Mouse (Mus musculus) skeletal muscle tissue, adult 2 months (tissue): ENCODE measurements around the gene Tbl1xr1.
A peak's percentile ranks its signal among the peaks of the same experiment; 100 is the strongest.

Experiments
- DNase-seq: peaks from one replicate; pipeline ENCODE4 v3.0.0-alpha.2; 2012; ENCODE audit warnings: low read depth, low spot score

Gene Tbl1xr1

GRCm38 (mm10) chr3:22090431-22091265, 14.2 kb downstream of the Tbl1xr1 start:
- peak; percentile 74 for DNase-seq

- no peak for DNase-seq
Observed at GRCm38 (mm10) chr3:22091266-22091550, 14.8 kb downstream of the Tbl1xr1 start.

- DNase-seq: no peak
Observed at GRCm38 (mm10) chr3:22091681-22092080, 15.2 kb downstream of the Tbl1xr1 start.

- no peak for DNase-seq
Observed at GRCm38 (mm10) chr3:22092784-22093183, 16.3 kb downstream of the Tbl1xr1 start.

GRCm38 (mm10) chr3:22103986-22104515, 27.6 kb downstream of the Tbl1xr1 start:
- no peak for DNase-seq

GRCm38 (mm10) chr3:22105471-22105870, 29.0 kb downstream of the Tbl1xr1 start:
- DNase-seq: no peak

GRCm38 (mm10) chr3:22108013-22108412, 31.6 kb downstream of the Tbl1xr1 start:
- no peak for DNase-seq

- DNase-seq: no peak
Observed at GRCm38 (mm10) chr3:22109651-22110050, 33.2 kb downstream of the Tbl1xr1 start.

- DNase-seq: no peak
Observed at GRCm38 (mm10) chr3:22113773-22114172, 37.3 kb downstream of the Tbl1xr1 start.

- DNase-seq: peak; percentile 77
Observed at GRCm38 (mm10) chr3:22115221-22115620, 38.8 kb downstream of the Tbl1xr1 start.

GRCm38 (mm10) chr3:22115678-22116077, 39.2 kb downstream of the Tbl1xr1 start:
- DNase-seq: no peak

- DNase-seq: no peak
Observed at GRCm38 (mm10) chr3:22116188-22116587, 39.7 kb downstream of the Tbl1xr1 start.

- no peak for DNase-seq
Observed at GRCm38 (mm10) chr3:22121741-22122140, 45.3 kb downstream of the Tbl1xr1 start.

- no peak for DNase-seq
Observed at GRCm38 (mm10) chr3:22123145-22123544, 46.7 kb downstream of the Tbl1xr1 start.

- DNase-seq: no peak
Observed at GRCm38 (mm10) chr3:22126251-22126826, 49.9 kb downstream of the Tbl1xr1 start.

- no peak for DNase-seq
Observed at GRCm38 (mm10) chr3:22131277-22131676, 54.8 kb downstream of the Tbl1xr1 start.

GRCm38 (mm10) chr3:22133626-22134025, 57.2 kb downstream of the Tbl1xr1 start:
- no peak for DNase-seq

- no peak for DNase-seq
Observed at GRCm38 (mm10) chr3:22137793-22138579, 61.5 kb downstream of the Tbl1xr1 start.

GRCm38 (mm10) chr3:22138580-22139099, 62.2 kb downstream of the Tbl1xr1 start:
- no peak for DNase-seq

- no peak for DNase-seq
Observed at GRCm38 (mm10) chr3:22140111-22140658, 63.7 kb downstream of the Tbl1xr1 start.

- no peak for DNase-seq
Observed at GRCm38 (mm10) chr3:22141984-22142719, 65.7 kb downstream of the Tbl1xr1 start.
